ENCODE assay signal across 8 mouse cellular contexts in the genomic region with DNA sequence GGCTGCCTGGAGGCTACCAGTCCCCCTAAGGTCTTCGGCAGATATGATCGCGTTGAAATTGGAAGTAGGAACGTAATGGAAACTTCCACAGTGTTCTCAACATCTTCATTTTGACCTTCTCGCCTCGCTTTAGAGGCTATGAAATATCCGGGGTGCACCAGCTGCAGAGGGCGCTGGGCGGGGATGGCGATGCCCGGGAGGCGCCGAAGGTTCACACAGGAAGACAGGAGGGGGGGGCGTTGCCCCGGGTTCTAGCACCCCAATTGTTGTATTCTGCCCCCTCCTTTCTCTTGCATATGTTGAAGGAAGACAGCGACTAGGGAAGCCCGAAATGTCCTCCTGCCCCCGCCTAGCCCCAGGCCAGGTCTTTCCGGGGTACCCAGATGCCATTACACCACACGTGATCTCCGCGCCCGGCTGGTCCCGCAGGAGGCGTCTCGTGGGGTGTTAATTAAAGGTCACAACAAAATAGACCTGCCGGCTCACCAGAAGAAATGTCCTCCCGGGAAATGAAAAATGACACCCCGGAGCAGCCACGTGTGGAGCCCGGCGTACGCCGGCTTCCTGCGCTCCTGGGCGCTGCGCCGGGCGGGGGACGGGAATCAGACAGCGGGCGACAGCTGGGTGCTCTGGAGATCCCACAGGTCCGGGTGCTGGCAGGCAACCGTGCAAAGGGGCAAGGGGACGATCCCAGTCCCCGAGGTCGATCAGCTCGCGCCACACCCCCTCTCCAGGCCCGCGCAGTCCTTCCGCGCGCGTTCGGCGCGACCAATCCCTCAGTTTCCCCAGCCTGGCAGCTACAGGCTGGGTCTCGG. TPM values are rescaled to one million over a fixed set of nuclear protein-coding genes. Genes with fewer than 3 reads are reported as not detected.
DNase-seq lines count a peak whose midpoint lies in the region; ATAC-seq and TF ChIP-seq lines count a peak whose summit lies in the region.

No protein-coding gene starts in this region.

- peak; percentile 29 for ATAC-seq in hindbrain, embryonic 14.5 days (ENCODE audit: low FRiP score)
- ATAC-seq in erythroblast, adult 5-6 weeks (replicated peaks; ENCODE audit: low FRiP score, poor library complexity, severe bottlenecking) = no peak

- TF ChIP-seq CTCF in left cerebral cortex, adult 2 months (IDR thresholded peaks at IDR 0.05) = no peak

- peak overlapping the region; percentile 99 for H3K4me2 ChIP-seq in hindbrain, embryonic 14.5 days (replicated peaks)

- no peaks in the 10 kb centered on the region for H3K36me3 ChIP-seq in hindbrain, embryonic 14.5 days (replicated peaks; ENCODE audit: control insufficient read depth, insufficient read depth)

- H3K27me3 ChIP-seq in hindbrain, embryonic 14.5 days (ENCODE audit: control insufficient read depth, insufficient read depth, low read length) = no peaks in the 10 kb centered on the region

- DNase-seq in adipocyte (ENCODE audit: low spot score) = peak; percentile 8
- DNase-seq in cerebellum, postnatal 36 days = peak; percentile 38 to 49
- peak; percentile 54 to 57 for DNase-seq in frontal cortex, postnatal 36 days (ENCODE audit: low spot score in 2 of 2)
- DNase-seq in hindbrain, embryonic 14.5 days (ENCODE audit: low spot score) = peak; percentile 57
- DNase-seq in left cerebral cortex, adult 2 months (ENCODE audit: extremely low spot score in 1 of 2, low spot score in 2 of 2) = peak; percentile 46 to 60
- peak; percentile 28 to 39 for DNase-seq in lung, postnatal 4 days
- peak; percentile 34 to 60 for DNase-seq in right cerebral cortex, adult 2 months (ENCODE audit: low spot score in 2 of 2)

- H3K4me3 ChIP-seq in hindbrain, embryonic 14.5 days (replicated peaks; ENCODE audit: low read length) = peak overlapping the region; percentile 75
- H3K4me3 ChIP-seq in left cerebral cortex, adult 2 months = peak overlapping the region; percentile 58

- no peaks in the 10 kb centered on the region for H3K9me3 ChIP-seq in hindbrain, embryonic 14.5 days (ENCODE audit: control insufficient read depth, low read length)

- H3K9ac ChIP-seq in hindbrain, embryonic 14.5 days = peak overlapping the region; percentile 92

- intact Hi-C loops in left cerebral cortex, adult 2 months (cut with DNase I) = loop anchor here (1.0 to 5.0 kb wide), 4 partner anchors 161 to 615 kb away; no protein-coding TSS in a partner anchor

- WGBS in hindbrain, embryonic 14.5 days = under 1% methylated on average over 58 of the region's 59 CpGs

- peaks cover 12% of the 10 kb centered on the region for H3K4me1 ChIP-seq in hindbrain, embryonic 14.5 days (replicated peaks; ENCODE audit: control insufficient read depth, insufficient read depth, low read length)

- H3K27ac ChIP-seq in hindbrain, embryonic 14.5 days = peak overlapping the region; percentile 95
- peak overlapping the region; percentile 50 for H3K27ac ChIP-seq in left cerebral cortex, adult 2 months

RNA-seq across cellular contexts. Expression of a gene that starts 1.2 kb away (rescaled TPM):
- polyA plus RNA-seq in hindbrain, embryonic 14.5 days (2014; fragmentation: Nextera tagmentation; extraction: Ambion mirVana) = 15.8 and 16.1 TPM in 2 replicates
- total RNA-seq in left cerebral cortex, adult 2 months (2021) = 10 to 100 TPM in 1 of 2 experiments, 1 to 10 TPM in 1; 8.3 to 10.5 TPM
- total RNA-seq in erythroblast, adult 5-6 weeks (2015; ENCODE audit: low replicate concordance) = not detected in 2 replicates
- total RNA-seq in erythroblast, adult 5-6 weeks (2017; ENCODE audit: low replicate concordance) = 0.56 TPM in 1 of 2 replicates, not detected in the other

Comparison
In these comparisons a context has a peak if more than half of its experiments do, and no peak if none do; other contexts are left out.
1. RNA of a gene that starts 1.2 kb away (total RNA-seq): 8.3 to 10.5 TPM in left cerebral cortex, adult 2 months; 0.56 TPM in erythroblast, adult 5-6 weeks; every median in the first group is over 4 times any median in the second.
2. Peak in every context shown above with its lines, with median percentiles within 50 percentile points of each other: DNase-seq.